Mouse (Mus musculus) CH12.LX (cell line): ENCODE measurements around the gene Vamp4.

ENCODE experiments used
- CTCF ChIP-seq, 2 experiments: IDR thresholded peaks in 1 of 2; conservative IDR thresholded peaks in 1 of 2; 2 replicates each; pipeline ENCODE4 v1.5.1; 2011 to 2012; ENCODE audit warnings: low read depth in 2 of 2, low read length in 2 of 2, improper control_type of control experiment in 1 of 2, inconsistent platforms in 1 of 2, mild to moderate bottlenecking in 1 of 2, moderate library complexity in 1 of 2
- E2F4 ChIP-seq: IDR thresholded peaks from 2 replicates; pipeline ENCODE4 v1.6.1; 2011; ENCODE audit warnings: low read depth, low read length, improper control_type of control experiment; ENCODE audit not compliant: insufficient replicate concordance
- EP300 ChIP-seq: IDR thresholded peaks from 2 replicates; pipeline ENCODE4 v1.6.1; 2011; ENCODE audit warnings: low read length, improper control_type of control experiment
- ETS1 ChIP-seq: conservative IDR thresholded peaks from 2 replicates; pipeline ENCODE4 v1.6.1; 2012; ENCODE audit warnings: low read depth, mild to moderate bottlenecking, inconsistent platforms, low read length, improper control_type of control experiment, moderate library complexity
- GABPA ChIP-seq: IDR thresholded peaks from 2 replicates; pipeline ENCODE4 v1.6.1; 2012; ENCODE audit warnings: low read depth, low read length, improper control_type of control experiment, inconsistent platforms; ENCODE audit not compliant: insufficient replicate concordance
- HCFC1 ChIP-seq: IDR thresholded peaks from 2 replicates; pipeline ENCODE4 v1.6.1; 2012; ENCODE audit warnings: low read depth, mild to moderate bottlenecking, inconsistent platforms, low read length, improper control_type of control experiment
- KAT2A ChIP-seq: IDR thresholded peaks from 2 replicates; pipeline ENCODE4 v1.6.1; 2012; ENCODE audit warnings: low read length, improper control_type of control experiment, inconsistent platforms; ENCODE audit not compliant: insufficient replicate concordance
- MAX ChIP-seq: IDR thresholded peaks from 2 replicates; pipeline ENCODE4 v1.6.1; 2011; ENCODE audit warnings: low read length, improper control_type of control experiment
- MXI1 ChIP-seq: IDR thresholded peaks from 2 replicates; pipeline ENCODE4 v1.6.1; 2011; ENCODE audit warnings: mild to moderate bottlenecking, low read depth, low read length, improper control_type of control experiment
- MYC ChIP-seq: IDR thresholded peaks from 2 replicates; pipeline ENCODE4 v1.6.1; 2011; ENCODE audit warnings: low read depth, mild to moderate bottlenecking, improper control_type of control experiment, low read length
- POLR2A ChIP-seq: IDR thresholded peaks from 2 replicates; pipeline ENCODE4 v1.6.1; 2011; ENCODE audit warnings: low read depth, mild to moderate bottlenecking, improper control_type of control experiment, low read length
- RCOR1 ChIP-seq: conservative IDR thresholded peaks from 2 replicates; pipeline ENCODE4 v1.6.1; 2012; ENCODE audit warnings: low read depth, mild to moderate bottlenecking, inconsistent platforms, low read length, improper control_type of control experiment
- USF1 ChIP-seq: IDR thresholded peaks from 2 replicates; pipeline ENCODE4 v1.6.1; 2014; ENCODE audit warnings: low read depth, mild to moderate bottlenecking, inconsistent platforms, low read length, improper control_type of control experiment
- ZKSCAN1 ChIP-seq: IDR thresholded peaks from 2 replicates; pipeline ENCODE4 v1.6.1; 2012; ENCODE audit warnings: low read depth, inconsistent platforms, low read length, improper control_type of control experiment, borderline replicate concordance

DNA sequence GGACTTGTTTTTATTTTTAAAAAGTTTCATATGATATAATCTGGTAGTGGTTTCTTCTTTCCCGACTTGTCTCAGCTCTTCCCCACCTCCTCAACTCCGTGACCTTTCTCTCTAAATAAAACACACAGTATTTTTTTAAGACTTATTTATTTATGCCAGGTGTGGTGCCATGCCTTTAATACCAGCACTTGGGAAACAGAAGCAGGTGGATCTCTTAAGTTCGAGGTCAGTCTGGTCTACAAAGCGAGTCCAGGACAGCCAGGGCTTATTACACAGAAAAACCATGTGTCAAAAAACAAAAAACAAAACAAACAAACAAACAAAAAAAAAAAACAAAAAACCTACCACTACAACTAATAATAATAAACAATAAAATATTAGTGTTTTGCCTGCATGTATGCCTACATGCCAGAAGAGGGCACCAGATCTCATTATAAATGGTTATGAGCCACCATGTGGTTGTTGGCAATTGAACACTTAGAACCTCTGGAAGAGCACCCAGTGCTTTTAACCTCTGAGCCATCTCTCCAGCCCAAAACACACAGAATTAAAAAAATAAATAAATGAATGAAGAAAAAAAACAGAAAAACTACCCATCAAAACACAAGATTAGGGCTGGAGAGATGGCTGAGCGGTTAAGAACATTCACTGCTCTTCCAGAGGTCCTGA is 20.6 kb upstream of the Vamp4 start:
- TF ChIP-seq ETS1 (no peak), MYC (peak; percentile 96), POLR2A (no peak), E2F4 (no peak), HCFC1 (no peak), ZKSCAN1 (no peak), RCOR1 (no peak), CTCF (conservative IDR thresholded peaks at IDR 0.05 in 1 of 2, IDR thresholded peaks at IDR 0.05 in 1 of 2; ENCODE audit: low read depth in 2 of 2, low read length in 2 of 2) (peak in 1 of 2 experiments; percentile 91; a peak in 3 of 4 replicates), MAX (no peak), GABPA (no peak), MXI1 (no peak), EP300 (no peak), USF1 (no peak), KAT2A (no peak)
